Mouse (Mus musculus) left cerebral cortex, adult 18-20 months (tissue): ENCODE measurements around the gene Rbms1. TPM values are rescaled to one million over a fixed set of nuclear protein-coding genes. Genes with fewer than 3 reads are reported as not detected.
A peak's percentile ranks its signal among the peaks of the same experiment; 100 is the strongest.

Experiments used
- DNase-seq, 2 experiments: peaks; one replicate each; pipeline ENCODE4 v3.0.0; 2021 to 2022; ENCODE audit warnings: low spot score in 2 of 2, mixed read lengths in 1 of 2
- total RNA-seq, 2 experiments: library from RNA; stranded (reverse); gene quantifications; 2 replicates each; pipeline ENCODE4 v1.2.3; 2021

Gene Rbms1
- total RNA-seq, 2 experiments from 2014 or later = 17.9 to 20.3 TPM

DNA sequence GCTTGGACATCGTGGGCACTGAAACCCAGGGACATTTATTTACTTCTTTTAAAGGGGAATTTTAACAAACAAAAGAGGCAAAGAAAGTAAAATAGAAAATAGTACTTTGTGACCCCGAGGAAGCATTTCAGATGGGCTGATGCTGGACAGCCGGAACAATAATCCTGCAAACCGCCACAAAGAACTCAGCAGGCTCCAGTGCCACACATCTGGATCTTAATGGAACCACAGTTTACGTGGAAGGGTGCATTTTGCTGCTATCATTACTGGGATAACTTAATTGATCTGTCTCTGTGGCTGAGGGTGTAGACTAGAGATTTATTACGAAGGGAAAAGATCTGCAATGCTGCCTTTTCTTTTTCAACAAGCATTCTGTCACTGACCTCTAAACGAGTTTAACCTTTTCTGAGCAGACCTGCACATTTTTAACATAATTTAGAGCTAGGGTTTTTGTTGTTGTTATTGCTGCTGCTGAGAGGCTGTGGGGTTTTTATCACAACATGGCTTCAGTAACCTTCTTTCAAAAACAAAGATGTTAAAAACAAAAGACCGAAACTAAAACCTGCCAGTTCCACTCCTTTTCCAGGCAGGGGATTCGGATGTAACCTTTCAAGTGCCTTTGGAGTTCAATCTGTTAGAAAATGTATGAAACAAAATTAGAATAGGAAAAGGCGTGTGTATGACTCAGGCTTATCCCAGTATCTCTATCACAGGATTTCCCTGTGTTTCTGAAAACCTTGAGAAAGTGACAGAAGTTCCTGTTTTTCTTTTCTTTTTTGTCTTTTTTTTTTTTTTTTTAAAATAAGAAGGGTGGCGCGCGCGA, 82.8 kb downstream of the Rbms1 start:
- no peak for DNase-seq

DNA sequence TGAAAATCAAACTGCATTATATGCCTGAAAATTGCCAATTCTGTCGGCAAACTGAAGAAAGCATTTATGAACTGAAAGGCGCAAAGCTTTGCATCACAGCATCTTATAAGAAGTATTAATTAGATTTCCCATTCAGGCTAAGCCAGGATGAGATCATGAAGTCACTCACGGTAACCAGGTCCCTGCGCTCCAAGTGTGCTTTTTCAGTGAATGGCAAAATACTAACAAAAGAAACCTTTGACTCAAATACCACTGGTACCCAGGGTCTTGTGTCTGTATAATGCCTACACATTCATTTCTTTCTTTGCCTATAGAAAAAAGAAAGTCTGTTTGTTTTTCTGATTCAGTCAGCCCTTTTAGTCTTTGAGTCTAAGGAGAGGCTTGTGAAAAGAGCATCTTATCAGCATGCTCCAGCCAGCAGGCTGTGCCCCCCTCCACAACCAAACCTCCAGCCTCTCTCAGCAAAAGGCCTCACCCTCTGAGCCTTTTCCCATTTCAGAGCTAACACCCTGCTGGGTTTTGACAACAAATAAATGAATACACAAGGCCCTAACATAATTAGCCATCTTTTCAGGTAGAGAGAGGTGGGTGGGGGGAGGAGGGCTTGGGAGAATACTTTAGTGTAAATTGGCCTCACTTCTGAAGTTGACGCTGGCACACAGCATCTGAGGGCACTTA, 83.7 kb downstream of the Rbms1 start:
- no peak for DNase-seq

DNA sequence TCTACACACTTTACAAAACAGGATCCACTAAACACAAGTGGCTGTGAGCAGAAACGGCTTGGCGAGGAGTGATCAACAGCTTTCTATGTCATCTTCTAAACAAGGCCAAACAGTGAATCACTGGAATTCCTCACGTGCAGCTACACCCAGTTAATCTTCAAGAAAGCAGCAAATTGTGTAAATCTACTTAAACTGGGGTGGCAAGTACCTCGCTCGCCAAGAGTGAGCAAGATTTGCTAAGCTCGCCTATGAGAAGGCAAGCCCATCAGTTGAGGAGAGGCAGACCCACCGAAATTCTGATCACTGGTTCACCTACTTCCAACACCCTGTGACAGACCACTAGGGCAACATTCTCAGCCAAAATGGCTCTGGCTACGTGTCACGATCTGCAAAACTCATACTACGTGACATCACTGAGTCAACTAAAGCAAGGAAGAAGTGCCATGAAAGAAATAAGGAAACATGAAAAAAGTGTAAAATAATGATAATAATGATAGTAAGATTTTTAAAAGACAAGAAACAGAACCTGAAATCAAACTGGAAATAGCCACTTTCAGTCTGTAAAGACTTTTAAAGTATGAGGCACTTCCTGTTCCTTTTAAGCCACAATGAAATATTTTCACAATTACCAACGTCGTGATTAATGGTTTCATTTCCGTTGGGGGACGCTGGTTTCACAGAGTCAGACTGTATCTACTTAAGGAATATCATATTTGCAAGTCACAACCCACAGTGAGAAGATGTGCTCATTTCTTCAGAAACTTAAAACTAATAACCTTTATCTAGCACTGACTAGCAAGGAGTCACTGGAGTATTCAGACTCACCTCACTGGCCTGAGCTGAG, 85.2 kb downstream of the Rbms1 start:
- no peak for DNase-seq

DNA sequence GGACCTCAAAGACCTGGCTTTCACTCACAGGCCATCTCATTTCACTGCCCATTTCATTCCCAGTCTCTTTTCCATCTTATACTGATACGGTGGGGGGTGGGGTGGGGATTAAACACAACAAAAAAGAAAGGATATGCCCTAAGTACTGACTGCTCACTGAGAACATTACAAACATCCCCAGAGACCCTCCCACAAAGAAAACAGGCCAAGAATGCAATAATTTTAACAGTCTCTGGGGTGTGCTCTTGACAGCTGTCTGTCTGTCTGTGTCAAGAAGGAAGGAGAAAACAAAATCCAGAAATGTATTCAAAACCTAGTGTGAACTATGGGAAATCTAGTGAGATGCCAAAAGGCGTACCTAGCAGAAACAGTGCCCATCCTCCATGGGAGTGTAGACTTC, 86.1 kb downstream of the Rbms1 start:
- DNase-seq = no peak

DNA sequence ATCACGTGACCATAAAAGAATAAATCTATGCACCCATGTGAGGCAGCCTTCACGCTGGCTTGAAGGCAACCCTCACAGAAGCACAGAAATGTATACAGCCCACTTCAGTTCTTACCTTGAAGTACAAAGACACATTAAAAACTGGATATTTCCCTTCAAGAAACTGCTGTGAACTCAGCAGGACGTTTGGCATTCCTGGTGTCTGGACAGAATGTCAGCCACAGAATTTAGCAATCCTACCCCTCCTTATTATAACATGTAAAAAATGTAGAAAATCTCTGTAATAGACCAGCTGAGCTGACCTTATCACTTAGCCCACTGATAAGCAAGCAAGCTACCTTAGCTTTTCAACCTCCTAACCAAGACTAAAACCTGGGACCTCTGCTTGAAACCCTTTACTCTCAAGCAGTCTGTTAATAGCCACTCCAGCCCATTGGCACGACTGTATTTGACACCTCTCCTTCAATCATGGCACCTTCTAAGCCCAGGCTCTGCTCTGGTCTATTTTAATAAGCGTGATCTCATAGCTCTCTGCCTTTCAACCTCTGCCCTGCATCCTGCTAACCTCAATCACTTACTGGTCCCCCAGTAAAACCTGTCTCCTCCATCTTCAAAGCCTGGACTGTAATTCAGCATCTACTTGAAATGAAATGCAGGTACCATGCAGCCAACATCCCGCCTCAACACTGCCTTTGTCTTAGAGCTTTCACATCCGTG, 90.7 kb downstream of the Rbms1 start:
- no peak for DNase-seq

DNA sequence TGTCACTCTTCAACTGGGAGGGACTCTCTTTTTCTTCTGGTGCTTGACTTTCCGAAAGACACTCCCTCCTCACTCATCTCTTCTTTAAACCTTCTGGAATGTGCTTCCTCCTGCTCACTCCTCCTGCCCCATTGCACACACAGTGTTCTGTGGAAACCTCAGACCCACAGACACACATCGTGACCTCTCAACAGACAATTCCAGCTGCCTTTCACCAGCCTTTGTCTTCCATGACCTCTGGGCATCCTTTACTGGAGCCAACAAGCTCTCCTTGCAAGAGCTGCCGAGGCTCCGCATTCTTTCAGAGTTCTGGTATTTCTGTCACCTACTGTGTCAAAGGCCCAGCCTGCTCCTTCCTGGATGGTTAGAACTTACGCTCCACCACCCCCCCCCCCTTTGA, 92.0 kb downstream of the Rbms1 start:
- DNase-seq = no peak

DNA sequence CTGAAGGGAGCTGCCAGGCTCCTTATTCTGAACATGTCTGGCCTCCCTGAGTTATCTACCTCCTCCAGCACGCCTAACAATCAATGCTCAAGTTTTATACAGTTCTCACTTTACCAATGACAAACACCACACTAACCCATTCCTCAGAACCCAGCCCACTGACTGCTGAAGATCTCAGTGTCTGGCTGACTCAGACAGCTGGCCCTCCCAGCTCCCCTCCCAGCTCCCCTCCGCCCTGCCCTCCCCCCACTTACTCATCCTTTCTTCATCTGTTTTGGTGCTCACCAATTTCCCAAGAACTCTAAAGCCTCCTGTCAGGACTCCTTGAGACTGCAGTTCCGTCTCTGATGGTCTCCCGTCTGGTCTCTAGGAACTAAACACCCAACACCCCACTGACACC, 92.5 kb downstream of the Rbms1 start:
- DNase-seq = no peak

DNA sequence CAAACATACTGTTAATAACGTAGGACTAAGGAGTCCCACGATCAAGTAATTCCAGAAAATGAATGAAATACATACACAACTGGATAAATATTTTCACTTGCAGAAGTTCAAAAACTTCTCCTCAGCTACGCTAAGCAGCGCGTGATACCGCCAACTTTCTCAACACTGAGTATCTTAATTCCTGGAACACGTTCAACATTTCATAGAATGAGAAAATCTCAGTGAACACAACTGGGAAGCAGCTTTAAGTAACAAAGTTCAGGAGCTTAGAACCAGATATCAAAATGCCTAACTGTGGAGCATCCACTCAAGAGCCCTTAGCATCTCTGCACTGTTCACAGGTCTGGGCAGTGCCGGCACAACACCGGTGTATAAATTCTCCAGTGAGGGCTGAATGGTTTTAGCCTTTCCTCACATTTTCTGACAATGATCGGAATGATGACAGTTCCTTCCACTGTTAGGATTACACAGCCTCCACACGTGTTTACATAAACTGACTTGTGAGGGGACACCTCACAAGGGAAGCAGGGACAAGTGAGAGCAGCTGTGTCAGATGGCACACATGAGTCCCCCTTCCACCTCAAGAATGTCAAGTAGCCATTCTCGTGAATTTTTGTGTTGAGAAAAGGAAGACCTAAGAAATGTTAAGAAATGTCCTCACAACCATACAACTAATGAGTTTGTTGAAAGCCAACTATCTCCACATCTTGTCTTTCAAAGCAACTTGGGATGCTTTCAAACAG, 93.8 kb downstream of the Rbms1 start:
- no peak for DNase-seq

DNA sequence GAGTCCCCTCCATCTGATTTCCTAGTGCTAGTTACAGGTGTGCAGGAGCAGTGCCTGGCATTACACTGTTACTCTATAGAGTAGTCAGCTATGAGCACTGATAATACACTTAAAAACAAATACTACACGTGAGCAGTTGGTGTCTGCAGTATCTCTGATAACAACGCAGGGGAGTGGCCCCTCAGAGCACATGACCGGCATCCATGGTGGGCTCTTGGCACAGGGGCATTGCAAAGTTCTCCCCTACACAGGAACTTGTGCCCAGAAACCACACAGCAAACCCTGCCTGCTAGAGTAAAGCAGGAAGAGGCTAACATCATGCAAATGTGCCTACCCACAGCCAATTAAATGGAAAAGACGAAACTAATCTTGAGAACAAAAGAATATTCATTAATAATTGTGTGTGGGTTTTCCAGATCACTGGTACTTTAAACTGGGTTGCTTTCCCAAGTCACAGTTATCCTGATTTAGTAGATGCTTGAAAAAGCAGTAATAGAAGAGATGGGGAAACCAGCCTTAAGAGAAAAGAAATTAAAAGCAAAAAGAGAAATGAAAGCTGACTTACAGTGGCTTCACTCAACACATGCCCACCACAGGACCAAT, 94.8 kb downstream of the Rbms1 start:
- DNase-seq = no peak

DNA sequence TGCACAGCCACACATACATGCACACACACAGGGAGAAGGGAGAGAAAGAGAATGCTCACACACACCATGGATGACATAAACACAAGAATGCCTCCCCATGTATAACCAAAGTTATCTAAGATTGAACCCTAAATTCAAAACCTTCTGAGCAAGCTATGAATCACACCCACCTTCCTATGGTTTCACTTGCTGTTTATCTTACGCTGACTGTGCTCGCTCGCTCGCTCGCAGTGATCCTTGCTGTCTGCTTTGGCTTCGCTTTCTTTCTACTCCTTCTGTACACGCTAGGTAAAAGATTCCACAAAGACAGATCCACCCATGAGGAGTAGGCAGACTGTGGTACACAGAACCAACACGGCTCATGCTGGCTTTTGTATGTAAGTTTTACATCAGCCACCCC, 95.7 kb downstream of the Rbms1 start:
- DNase-seq = no peak

DNA sequence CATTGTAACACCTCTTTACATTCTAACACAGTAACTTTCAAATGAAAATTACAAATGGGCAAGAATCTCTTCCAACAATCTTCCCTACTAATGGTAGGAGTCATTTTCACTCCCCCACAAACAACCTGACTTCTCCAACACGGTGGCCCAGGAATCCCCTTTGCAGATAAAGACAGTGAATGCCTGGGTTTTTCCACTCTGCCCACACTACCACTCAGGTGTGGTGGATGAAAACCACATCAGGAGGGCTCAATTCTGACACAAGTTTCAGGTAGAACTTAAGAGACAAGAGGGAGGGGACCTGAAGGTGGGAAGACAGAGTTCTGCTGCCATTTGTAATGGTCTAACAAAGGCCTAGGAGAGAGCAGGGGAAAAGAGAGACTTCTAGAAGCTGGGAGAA, 97.1 kb downstream of the Rbms1 start:
- no peak for DNase-seq

DNA sequence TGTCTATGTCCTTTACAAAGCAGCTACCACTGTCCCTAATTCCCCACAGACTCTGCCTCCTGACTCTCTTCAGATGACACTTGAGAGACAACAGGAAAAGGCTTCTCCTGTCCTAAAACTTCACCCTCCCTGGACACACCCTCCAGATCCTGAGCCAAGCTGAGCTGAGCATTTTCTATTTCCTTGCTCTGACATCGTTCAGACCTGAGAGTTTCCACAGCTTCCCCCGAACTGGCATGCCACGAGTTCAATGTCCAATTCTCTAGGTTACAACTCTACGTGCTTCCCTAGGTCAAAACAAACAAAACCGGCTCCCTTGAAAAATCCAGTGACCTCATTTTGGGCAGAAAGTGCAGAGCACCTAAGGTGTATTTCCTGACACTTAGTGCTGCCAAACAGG, 98.0 kb downstream of the Rbms1 start:
- no peak for DNase-seq

DNA sequence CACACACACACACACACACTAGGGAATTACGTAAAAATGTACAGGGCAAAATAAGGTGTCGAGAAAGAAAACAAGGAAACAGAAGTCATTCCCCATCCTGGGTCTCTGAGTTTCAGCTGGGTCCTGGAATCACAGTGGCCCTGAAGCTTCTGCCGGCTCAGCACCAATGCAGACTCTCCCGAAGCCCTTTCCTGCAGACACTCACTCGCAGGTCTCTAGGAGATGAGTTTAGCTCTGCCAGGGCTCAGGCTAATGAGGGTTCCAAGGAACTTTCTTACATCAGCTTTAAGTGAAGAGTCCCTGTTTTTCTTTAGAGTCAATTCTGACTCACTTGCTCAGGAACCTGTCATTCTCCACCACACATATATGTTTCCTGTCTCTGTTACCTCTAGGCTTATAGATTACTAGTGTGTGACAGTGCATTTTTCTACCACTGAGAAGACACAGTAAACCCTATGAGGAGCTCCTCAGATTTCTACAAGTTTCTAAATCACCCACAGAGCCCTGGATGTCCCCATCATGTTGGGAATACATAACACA, 98.7 kb downstream of the Rbms1 start:
- no peak for DNase-seq

DNA sequence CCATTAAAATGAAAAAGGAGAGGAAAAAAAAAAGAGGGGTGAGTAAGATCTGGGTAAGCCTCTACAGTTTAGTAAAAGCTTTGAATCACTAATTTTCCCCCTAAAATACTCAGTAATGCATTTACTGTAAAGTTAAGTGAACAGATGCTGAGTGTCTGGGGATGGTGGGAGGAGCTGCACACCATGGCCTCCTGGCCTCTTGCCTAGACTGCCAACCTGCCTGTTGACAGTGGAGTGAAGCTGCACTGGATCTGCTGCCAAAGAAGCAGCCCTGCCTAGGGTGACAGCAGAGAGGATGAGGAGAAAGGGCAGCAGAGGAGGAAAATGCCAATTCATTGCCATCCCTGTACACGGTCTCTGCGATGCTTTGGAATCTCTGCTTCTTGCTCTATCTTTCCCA, 99.2 kb downstream of the Rbms1 start:
- DNase-seq = peak; percentile 41 to 65

DNA sequence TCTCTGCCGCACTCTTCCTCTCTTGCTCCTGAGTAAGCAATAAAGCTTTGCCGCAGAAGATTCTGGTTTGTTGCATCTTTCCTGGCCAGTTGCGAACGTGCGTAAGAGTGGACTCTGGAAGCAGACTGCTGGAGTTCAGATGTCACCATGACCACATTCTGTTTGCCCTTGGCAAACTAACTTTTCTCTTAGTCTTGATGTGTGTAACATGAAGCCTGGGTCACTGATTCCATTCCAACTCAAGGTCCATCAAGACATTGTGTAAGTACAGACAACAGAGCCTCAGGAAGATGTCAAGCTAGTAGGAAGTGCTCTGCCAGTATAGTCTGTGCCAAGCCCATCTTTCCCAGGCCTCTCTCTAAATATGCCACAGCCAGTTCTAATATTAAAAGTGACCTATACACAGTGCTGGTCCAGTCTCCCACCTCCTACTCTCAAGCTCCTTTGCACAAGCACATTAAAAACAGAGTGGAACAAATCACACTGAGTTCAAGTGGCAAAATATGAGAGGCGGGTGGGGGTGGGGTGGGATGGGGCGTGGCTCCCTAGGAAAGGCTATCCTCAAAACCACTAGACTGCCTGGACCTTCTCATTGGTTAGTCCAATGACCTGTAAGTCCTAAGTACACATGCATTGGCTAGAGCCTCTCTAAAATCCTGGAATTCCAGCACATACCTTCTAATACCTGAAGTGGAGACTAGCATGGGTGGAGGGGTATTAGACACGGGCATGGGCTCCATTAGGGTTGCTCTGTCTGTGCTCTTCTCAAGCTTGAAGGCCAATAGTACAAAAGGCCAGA, 99.9 kb downstream of the Rbms1 start:
- DNase-seq = no peak

DNA sequence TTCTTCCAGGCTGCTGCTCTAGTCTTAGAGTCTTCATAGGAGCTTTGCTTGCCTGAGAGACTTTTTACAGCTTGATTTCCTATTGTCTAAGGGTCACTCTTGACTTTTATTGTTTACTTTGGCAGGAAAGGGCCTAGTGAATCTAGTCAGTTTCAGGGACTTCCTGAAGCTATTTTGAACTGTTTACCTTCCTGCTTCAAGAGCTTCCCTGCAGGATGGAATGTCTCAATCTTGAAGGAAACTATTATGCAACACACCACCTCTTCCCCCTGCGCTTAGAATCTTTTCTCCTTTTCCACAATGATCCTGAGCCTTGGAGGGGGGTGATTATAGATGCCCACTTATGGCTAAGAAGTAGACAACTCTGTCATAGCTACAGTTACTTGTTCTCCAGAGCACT, 104.9 kb downstream of the Rbms1 start:
- no peak for DNase-seq

DNA sequence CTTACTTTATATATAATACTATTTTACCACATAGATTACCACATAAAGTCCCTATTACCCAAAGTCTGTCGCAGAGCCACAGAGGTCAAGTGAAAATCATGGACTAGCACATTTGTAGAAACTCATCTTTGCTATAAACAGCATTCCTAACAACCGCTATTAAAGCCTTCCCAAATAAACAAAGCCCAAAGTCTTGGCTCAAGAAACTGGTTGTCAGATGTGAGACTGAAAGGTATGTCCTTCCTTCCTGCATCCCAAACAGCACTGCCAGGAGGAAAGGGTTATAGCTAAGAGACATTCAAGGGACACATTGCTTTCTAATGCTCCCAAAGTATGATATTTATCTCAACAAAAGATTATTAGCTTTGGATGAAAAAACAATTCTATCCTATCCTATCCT, 106.9 kb downstream of the Rbms1 start:
- DNase-seq = no peak

DNA sequence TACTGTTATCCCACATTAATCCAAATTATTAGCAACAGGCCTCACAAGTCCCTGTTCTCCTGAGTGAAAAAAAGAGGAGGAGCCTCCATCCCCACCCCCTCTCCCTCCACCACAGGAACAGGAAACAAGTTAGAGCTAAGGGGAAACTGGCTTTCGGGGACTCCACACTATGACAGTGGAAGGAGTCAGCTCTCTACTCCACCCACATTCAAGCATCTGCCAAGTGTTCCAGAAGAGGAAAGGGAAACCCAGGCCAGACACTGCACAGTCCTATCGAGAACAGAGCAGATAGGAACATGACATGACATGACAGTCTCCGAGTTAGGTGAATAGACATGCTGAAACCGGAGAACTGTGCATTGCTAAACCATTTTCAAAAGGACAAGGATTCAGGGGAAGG, 108.0 kb downstream of the Rbms1 start:
- DNase-seq = peak; percentile 17 to 48

DNA sequence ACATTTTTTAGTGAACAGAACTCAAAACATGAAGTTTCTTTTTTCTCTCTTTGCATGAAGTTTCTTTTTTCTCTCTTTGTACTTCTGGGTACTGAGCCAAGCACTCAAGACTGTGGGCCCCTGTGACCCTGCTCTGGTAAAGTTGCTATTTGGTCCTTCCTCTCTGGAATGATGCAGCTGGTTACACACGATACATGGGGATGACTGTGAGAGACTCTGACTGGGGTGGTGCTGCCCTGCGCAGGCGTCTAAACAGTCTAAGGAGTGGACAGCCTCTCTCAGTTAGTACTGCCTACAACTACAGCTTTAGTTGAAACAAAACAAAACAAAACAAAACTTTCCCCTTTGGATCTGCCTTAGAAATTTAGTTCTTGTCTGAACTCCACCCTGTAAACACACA, 111.1 kb downstream of the Rbms1 start:
- DNase-seq = no peak
